15 mouse cellular contexts compared by ENCODE assay signal in the genomic region with DNA sequence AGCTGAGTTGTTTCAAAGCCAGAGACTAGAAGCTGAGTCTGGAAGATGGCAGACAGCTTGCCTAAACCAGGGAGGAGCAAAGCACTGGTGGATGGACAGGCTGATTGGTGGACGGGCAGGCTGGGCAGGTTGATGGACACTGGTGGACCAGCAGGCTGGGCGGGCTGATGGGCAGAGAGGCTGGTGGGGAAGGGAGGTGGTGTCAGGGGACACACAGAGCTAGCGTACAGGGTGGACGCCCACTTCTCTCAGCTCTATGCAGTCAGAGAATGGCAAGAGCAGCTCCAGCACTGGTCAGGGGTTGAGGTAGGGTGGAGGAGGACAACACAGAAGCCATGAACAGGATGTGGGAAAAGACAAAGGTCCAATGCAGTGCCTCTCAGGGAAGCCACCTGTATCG. TPM values are rescaled to one million over a fixed set of nuclear protein-coding genes. Genes with fewer than 3 reads are reported as not detected.
"Had no signal": no experiment of that assay in that cellular context is flagged by ENCODE, and none has a peak within 500 bp of the region (broad histone marks: within the 10 kb centered on the region; RNA-seq: fewer than 3 reads in every experiment).

No protein-coding gene starts in this region.

- H3K9me3 ChIP-seq: limb, embryonic 13.5 days; neural tube, embryonic 13.5 days had no signal

- H3K36me3 ChIP-seq: limb, embryonic 13.5 days; neural tube, embryonic 13.5 days had no signal

- DNase-seq: kidney, adult 2 months; lung, adult 2 months; midbrain, embryonic 14.5 days; retina, postnatal 1 day; right cerebral cortex, postnatal 4 days; spleen, adult 18-20 months had no signal

- H3K4me2 ChIP-seq: limb, embryonic 13.5 days; neural tube, embryonic 13.5 days had no signal

- H3K9ac ChIP-seq: limb, embryonic 13.5 days; liver, embryonic 14.5 days; neural tube, embryonic 13.5 days had no signal

- H3K27ac ChIP-seq: limb, embryonic 13.5 days; liver, embryonic 14.5 days; macrophage; neural tube, embryonic 13.5 days had no signal

- H3K27me3 ChIP-seq: limb, embryonic 13.5 days; neural tube, embryonic 13.5 days had no signal

- H3K4me1 ChIP-seq: neural tube, embryonic 13.5 days had no signal

- ATAC-seq: intestine, embryonic 16.5 days; lung, postnatal 0 days had no signal

- H3K4me3 ChIP-seq: limb, embryonic 13.5 days; neural tube, embryonic 13.5 days had no signal

RNA-seq across cellular contexts. Expression of gene Cep295nl, which starts 27.0 kb away (rescaled TPM):
- total RNA-seq: liver, adult 2 months had no signal
- polyA plus RNA-seq: liver, adult 2 months; stomach, embryonic 14.5 days had no signal

RNA-seq across cellular contexts. Expression of gene C1qtnf1, which starts 58.8 kb away (rescaled TPM):
- total RNA-seq: monocyte, adult 5-6 weeks had no signal
